Mouse (Mus musculus) olfactory bulb, adult 2 months (tissue): ENCODE measurements around the gene Six3. TPM values are rescaled to one million over a fixed set of nuclear protein-coding genes. Genes with fewer than 3 reads are reported as not detected.

Experiments
- H3K27ac ChIP-seq: fragments of 200-500 bp; 2 replicates; pipeline ENCODE4 v1.5.1; 2012; ENCODE audit warnings: low read depth, low read length; ENCODE audit not compliant: insufficient read depth
- H3K4me1 ChIP-seq: fragments of 200-500 bp; 2 replicates; pipeline ENCODE4 v1.6.1; 2012; ENCODE audit warnings: low read length; ENCODE audit not compliant: control insufficient read depth, insufficient read depth
- H3K4me3 ChIP-seq: fragments of 200-500 bp; 2 replicates; pipeline ENCODE4 v1.5.1; 2012; ENCODE audit warnings: mild to moderate bottlenecking, low read depth, low read length, moderate library complexity; ENCODE audit not compliant: insufficient read depth
- CTCF ChIP-seq: fragments of 200-500 bp; IDR thresholded peaks from 2 replicates; pipeline ENCODE4 v1.5.1; 2012; ENCODE audit warnings: low read depth, mild to moderate bottlenecking, low read length, moderate library complexity; ENCODE audit not compliant: insufficient read depth
- POLR2A ChIP-seq: fragments of 200-500 bp; IDR thresholded peaks from 2 replicates; pipeline ENCODE4 v1.6.1; 2012; ENCODE audit warnings: mild to moderate bottlenecking, low read depth, low read length, moderate library complexity; ENCODE audit not compliant: insufficient read depth
- WGBS: fragments of 180-500 bp; shearing (Covaris S2); methylation state at CpG from one replicate; pipeline ENCODE4 v1.1.7; 2018; 5-methylcytosine and 5-hydroxymethylcytosine counted together
- polyA plus RNA-seq: library from polyadenylated mRNA; stranded (reverse); fragments of >200 nt; gene quantifications from 2 replicates; pipeline ENCODE4 v1.2.4, GENCODE M21; 2012; ENCODE audit warnings: low replicate concordance; ENCODE audit not compliant: missing spikeins, insufficient read depth, insufficient read length

Gene Six3
- polyA plus RNA-seq, 1 experiment, result not detected

DNA sequence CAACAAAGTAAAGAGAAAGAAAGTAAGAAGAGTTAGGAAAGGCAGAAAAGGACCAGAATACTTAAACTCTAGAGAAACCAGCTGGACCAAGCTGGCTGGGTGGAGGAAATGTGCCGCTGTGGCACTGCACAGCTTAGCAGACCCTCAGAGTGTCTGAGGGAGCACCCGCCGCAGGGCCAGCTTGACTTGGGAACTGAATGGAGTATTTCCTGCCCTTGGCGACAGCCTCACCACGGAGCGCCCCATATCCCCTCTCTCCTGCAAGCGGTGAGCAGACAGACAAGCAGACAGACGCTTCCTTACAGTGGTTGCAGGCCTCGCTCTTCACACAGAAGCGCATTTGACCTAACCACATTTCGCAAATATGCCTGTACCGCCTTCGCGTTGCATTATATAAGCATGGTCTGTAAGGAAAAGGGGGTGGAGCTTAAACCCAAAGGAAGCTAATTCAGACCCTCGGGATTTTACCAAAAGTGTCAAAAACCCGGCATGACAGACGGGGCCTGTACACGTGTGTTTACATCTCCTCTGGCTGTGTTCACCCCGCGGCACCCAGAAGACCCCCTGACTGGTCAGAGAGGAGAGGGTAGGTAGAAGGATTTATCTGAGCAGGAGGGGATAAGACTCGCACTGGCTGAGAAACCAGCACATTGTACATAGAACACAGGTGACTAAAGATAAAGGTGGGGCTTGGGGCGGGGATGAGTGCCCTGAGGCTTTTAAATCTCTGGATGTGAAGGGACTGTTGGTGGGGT is 17.1 kb downstream of the Six3 start:
- 71% methylated on average over 22 of the region's 22 CpGs for WGBS

DNA sequence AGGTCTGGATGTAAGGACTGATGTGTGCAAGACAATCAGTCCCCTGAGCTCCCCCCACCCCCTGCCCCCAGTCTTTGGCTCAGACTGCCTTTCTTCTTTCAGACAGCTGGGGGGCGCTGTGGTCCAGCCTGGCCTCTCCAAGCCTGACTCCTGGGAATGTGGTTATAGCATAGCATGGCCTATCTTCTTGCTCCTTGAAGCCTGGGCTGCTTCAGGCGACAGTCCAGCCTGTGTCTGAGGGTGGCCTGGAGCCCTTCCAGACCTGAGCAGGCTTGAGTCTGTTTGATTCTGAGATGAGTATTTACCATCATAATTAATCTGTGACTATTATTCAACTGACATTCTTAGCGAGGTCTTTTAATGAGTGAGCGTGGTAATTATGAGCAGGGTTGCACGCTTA is 17.7 kb downstream of the Six3 start:
- TF ChIP-seq CTCF (no peak), POLR2A (no peak)
- 65% methylated on average over 5 of the region's 5 CpGs for WGBS

More for the DNA sequence above, 17.1 kb downstream of the Six3 start:
- no peak for TF ChIP-seq POLR2A
- no peak for TF ChIP-seq CTCF
- Histone ChIP-seq H3K27ac (no peak overlapping the region), H3K4me3 (no peak overlapping the region), H3K4me1 (0 out of 2 replicates have a peak, but pooled peaks cover 3% of the 10 kb centered on the region)

DNA sequence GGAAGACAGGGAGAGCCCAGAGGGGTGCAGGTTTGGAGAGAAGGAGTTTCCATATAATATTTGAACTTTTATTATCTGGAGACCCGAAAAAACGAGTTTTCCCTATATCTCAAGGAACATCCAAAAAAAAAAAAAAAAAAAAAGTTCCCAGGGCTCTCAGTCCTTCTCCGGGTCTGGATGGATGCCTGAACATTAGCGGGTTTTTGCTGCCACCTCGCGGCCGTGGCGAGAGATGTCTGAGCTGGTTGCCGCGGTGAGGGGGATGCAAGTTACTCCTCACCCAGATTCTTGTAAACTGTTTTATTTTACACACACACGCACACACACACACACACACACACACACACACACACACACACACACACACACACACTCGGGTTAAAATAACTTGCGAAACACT is 20.2 kb downstream of the Six3 start:
- WGBS, result 1% methylated on average over 13 of the region's 13 CpGs
- Histone ChIP-seq H3K4me1 (0 out of 2 replicates have a peak, but pooled peaks cover 3% of the 10 kb centered on the region), H3K27ac (no peak overlapping the region), H3K4me3 (no peak overlapping the region)
- TF ChIP-seq POLR2A (no peak), CTCF (peak; percentile 85)

More for the DNA sequence above, 17.7 kb downstream of the Six3 start:
- no peak overlapping the region for H3K27ac ChIP-seq
- H3K4me3 ChIP-seq, result no peak overlapping the region
- H3K4me1 ChIP-seq, result 0 out of 2 replicates have a peak, but pooled peaks cover 3% of the 10 kb centered on the region

DNA sequence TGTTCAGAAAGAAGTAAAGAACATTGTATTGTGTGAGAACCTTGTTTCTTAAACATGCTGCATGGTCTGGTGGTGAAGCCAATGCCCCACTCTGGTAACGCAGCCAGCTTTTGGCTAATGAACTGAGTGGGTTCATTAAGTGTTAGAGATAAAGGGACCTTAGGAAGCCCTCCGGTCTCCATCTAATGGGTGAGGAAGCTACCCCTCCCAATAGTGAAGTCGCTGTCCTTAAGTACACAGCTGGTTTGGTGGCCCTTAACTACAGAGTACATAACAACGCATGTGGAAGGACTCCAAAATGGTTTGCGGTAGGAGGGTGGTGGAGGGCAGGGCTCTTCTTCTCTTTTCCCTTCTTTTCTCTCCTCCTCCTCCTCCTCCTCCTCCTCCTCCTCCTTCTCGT is 24.5 kb downstream of the Six3 start:
- H3K4me3 ChIP-seq, result no peak overlapping the region
- no peaks in the 10 kb centered on the region for H3K4me1 ChIP-seq
- no peak for TF ChIP-seq POLR2A
- TF ChIP-seq CTCF, result no peak
- no peak overlapping the region for H3K27ac ChIP-seq
- WGBS, result 40% methylated on average over 5 of the region's 6 CpGs

DNA sequence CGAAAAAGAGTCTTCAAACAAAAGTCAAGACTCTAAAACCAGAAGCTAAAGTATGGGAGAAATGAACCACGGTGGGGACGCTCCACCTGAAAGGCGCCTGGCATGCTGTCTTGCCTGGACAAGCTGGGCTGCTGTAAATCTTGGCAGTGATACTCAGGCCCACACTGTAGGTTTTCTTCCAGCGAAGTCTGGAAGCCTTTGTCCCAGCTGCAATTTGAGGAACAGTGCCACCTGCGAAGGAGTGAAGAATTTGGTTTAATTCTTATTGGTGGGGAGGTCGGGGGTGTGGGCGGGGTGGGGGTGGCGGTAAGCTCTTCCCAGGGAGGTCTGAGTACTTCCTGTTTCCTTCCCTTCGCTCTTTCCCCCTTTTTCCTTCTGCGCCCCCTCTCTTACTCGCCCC is 31.9 kb downstream of the Six3 start:
- Histone ChIP-seq H3K27ac (no peak overlapping the region), H3K4me3 (no peak overlapping the region; the same call in 1 of the 2 replicates), H3K4me1 (peaks cover 5% of the 10 kb centered on the region)
- no peak for TF ChIP-seq CTCF
- no peak for TF ChIP-seq POLR2A
- 22% methylated on average over 9 of the region's 12 CpGs for WGBS

DNA sequence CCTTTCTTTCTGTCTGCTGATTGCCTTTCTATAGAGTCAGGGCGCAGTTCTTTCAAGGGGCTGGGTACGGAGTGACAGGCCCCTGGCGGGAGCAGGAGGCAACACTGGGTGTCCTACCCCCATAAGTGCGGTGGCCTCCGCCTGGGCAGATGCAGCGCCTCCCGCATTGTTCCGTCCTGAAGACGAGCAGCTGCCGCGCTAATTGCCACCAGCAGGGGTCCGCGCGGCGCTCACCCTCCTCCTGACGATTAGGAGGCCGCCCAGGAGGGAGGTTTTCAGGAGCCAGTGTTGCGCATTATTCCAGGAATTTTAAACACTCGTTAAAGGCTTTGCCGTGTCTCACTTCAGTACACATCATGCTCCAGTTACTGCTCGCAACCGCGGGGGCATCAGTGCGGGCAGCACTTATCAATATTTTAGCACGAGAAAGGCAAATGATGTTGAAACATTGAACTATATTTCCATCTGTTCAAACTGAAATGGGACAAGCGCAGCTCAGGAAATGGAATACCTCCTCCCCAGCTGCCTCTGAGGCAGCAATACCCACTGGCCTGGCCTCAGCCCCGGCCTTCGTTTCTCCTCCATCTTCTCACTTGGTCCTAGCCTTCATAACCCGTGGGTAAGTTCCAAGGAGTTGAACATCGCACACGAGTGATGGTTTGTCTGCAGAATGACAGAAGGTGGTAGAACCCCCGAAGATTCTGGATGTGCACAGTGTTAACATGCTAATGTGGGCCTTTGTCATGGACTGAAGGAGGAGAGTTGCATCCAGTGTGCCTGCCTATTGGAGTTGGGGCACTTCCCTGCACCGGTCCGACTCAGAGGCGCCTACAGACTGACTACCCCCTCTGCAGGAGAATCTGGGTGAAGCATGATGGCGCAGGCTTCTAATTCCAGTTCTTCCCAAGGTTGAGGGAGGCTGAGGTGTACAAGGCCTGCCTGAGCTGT is 32.6 kb downstream of the Six3 start:
- H3K27ac ChIP-seq, result no peak overlapping the region
- H3K4me1 ChIP-seq, result peaks cover 5% of the 10 kb centered on the region
- no peak for TF ChIP-seq POLR2A
- TF ChIP-seq CTCF, result 0 out of 2 replicates have a peak, but pooled peaks have one; percentile 30
- H3K4me3 ChIP-seq, result peak overlapping the region; percentile 38; the same call in 1 of the 2 replicates
- WGBS, result 20% methylated on average over 35 of the region's 36 CpGs

DNA sequence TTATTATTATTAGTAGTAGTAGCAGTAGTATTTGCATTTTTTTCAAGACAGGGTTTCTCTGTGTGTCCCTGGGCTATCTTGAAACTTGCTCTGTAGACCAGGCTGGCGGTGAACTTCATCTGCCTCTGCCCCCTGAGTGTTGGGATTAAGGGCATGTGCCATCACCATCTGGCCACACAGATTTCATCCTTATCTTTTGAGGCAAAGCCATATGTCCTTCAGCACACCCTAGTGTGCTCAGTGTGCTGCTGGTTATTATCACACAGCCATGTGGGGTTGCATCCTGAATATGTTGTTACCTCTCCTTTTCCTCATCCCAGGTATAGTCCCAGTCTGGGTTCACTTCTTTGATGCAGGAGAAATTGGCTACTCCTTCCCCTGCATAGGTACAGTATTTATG is 46.6 kb downstream of the Six3 start:
- no peak overlapping the region for H3K4me3 ChIP-seq
- no peaks in the 10 kb centered on the region for H3K4me1 ChIP-seq
- no peak for TF ChIP-seq POLR2A
- TF ChIP-seq CTCF, result no peak
- H3K27ac ChIP-seq, result no peak overlapping the region
- 91% methylated on average over 1 of the region's 1 CpGs for WGBS

DNA sequence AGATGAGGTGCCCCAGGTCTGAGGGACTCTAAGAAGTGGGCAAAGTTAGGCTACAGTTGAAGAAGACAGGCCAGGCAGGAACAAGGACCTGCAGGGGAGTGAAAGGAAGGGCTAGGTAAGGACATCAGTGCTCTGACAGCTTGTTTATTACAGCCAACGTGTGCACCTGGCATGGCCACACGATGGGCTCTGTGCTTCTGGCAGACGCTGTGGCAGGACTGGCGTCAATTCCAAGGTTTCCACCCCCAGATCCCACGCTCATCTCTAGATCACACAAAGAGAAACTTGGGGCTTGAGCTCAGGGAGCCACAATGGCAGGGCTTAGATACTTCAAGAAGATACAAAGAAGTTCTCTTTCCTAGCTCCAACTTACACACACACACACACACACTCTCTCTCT is 48.1 kb downstream of the Six3 start:
- Histone ChIP-seq H3K4me1 (no peaks in the 10 kb centered on the region), H3K27ac (no peak overlapping the region), H3K4me3 (no peak overlapping the region)
- TF ChIP-seq POLR2A (no peak), CTCF (no peak)
- 67% methylated on average over 5 of the region's 5 CpGs for WGBS

DNA sequence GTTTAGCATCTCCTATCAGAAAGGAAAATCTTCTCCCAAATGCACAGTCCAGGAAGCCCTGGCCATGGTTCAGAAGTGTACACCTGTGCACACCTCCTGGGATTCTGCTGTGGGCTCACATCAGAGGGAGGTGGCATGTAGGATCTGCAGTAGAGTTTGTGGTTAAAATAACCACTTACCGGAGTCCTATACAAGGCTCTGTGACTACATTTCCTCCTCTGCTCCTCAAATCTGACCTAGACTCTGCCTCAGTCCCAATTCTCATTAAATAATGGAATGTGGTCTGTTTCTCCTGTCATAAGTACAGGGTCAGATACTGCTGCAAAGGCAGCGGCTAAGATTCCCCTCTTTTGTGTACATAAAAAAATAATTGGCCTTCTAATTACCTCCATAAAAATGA is 50.8 kb downstream of the Six3 start:
- TF ChIP-seq CTCF (no peak), POLR2A (no peak)
- 38% methylated on average over 2 of the region's 2 CpGs for WGBS
- Histone ChIP-seq H3K4me1 (no peaks in the 10 kb centered on the region), H3K27ac (no peak overlapping the region), H3K4me3 (no peak overlapping the region)
